Comparison of ENCODE assay signal across 10 mouse cellular contexts in the genomic region with DNA sequence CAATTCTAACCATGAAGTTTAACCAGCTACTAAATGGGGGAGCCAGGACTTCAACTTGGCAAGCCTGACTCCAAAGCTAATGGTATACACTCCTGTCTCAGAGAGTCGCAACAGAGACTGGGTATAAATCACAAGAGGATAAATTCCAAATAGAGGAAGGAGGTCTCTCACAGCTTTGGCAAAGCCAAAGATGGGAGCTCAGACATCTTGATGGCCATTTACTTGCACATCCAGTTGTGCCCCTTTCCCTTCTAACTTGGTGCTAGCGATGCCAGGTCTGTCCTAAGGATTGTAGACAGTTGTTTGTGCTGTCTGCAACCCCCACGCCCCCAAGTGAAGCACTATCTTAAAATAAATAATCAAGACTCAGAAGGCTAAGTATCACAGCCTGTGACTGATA.
DNase-seq lines count a peak whose midpoint lies in the region; ATAC-seq lines count a peak whose summit lies in the region.
"Had no signal": no experiment of that assay in that cellular context is flagged by ENCODE, and none has a peak within 500 bp of the region (broad histone marks: within the 10 kb centered on the region; RNA-seq: fewer than 3 reads in every experiment).

No protein-coding gene starts in this region.

- H3K4me2 ChIP-seq in kidney, embryonic 16.5 days (replicated peaks; ENCODE audit: low read depth, low read length): peak overlapping the region; percentile 68
- H3K4me2 ChIP-seq in forebrain, embryonic 12.5 days: peak overlapping the region; percentile 77
- peak overlapping the region; percentile 82 for H3K4me2 ChIP-seq in intestine, embryonic 14.5 days (ENCODE audit: low read length)

- H3K27ac ChIP-seq in kidney, embryonic 16.5 days (ENCODE audit: low read length): 0 out of 2 replicates have a peak overlapping the region, but pooled peaks have one; percentile 3
- H3K27ac ChIP-seq in forebrain, embryonic 12.5 days: no peak overlapping the region
- no peak overlapping the region for H3K27ac ChIP-seq in intestine, embryonic 14.5 days (ENCODE audit: low read depth)

- DNase-seq in kidney, adult 9 months: no peak
- no peak for DNase-seq in intestine, embryonic 14.5 days (ENCODE audit: low spot score)
- DNase-seq in naive thymus-derived CD4-positive, alpha-beta T cell, adult 2 months (ENCODE audit: low read depth): peak; percentile 23
- DNase-seq in gastrocnemius, adult 18-20 months (ENCODE audit: low spot score): no peak
- DNase-seq in adrenal gland, postnatal 14 days: no peak
- DNase-seq: adrenal gland, postnatal 10 days; thymus, postnatal 4 days had no signal

- no peaks in the 10 kb centered on the region; the same call in 1 of the 2 replicates for H3K27me3 ChIP-seq in kidney, embryonic 16.5 days (ENCODE audit: insufficient read depth, low read length)
- H3K27me3 ChIP-seq in forebrain, embryonic 12.5 days: peaks cover 3% of the 10 kb centered on the region; the same call in 1 of the 2 replicates
- no peaks in the 10 kb centered on the region for H3K27me3 ChIP-seq in intestine, embryonic 14.5 days (replicated peaks; ENCODE audit: control insufficient read depth, insufficient read depth, low read length)

- H3K9ac ChIP-seq in kidney, embryonic 16.5 days (replicated peaks; ENCODE audit: low read length): peak overlapping the region; percentile 76
- peak overlapping the region; percentile 80 for H3K9ac ChIP-seq in forebrain, embryonic 12.5 days
- H3K9ac ChIP-seq in intestine, embryonic 14.5 days (ENCODE audit: low read length): peak overlapping the region; percentile 73

- H3K36me3 ChIP-seq in kidney, embryonic 16.5 days (ENCODE audit: insufficient read depth, low read length): no peaks in the 10 kb centered on the region
- H3K36me3 ChIP-seq in forebrain, embryonic 12.5 days (replicated peaks): no peaks in the 10 kb centered on the region
- H3K36me3 ChIP-seq in intestine, embryonic 14.5 days (ENCODE audit: control insufficient read depth, insufficient read depth, low read length): no peaks in the 10 kb centered on the region

- peaks cover 40% of the 10 kb centered on the region for H3K4me1 ChIP-seq in kidney, embryonic 16.5 days (ENCODE audit: insufficient read depth, low read length)
- peaks cover 10% of the 10 kb centered on the region for H3K4me1 ChIP-seq in forebrain, embryonic 12.5 days
- H3K4me1 ChIP-seq in intestine, embryonic 14.5 days (replicated peaks; ENCODE audit: control insufficient read depth, insufficient read depth, low read length): peaks cover 13% of the 10 kb centered on the region

- ATAC-seq in kidney, embryonic 16.5 days (ENCODE audit: low FRiP score, low TSS enrichment): no peak
- no peak for ATAC-seq in forebrain, embryonic 12.5 days (ENCODE audit: low FRiP score)
- ATAC-seq in intestine, embryonic 14.5 days (replicated peaks; ENCODE audit: low FRiP score, low TSS enrichment, low read depth): no peak
- no peak for ATAC-seq in erythroid progenitor cell, adult 5-6 weeks (replicated peaks; ENCODE audit: low FRiP score, poor library complexity, severe bottlenecking)

- 38% methylated on average over 3 of the region's 3 CpGs for WGBS in kidney, embryonic 16.5 days
- 79% methylated on average over 3 of the region's 3 CpGs for WGBS in forebrain, embryonic 12.5 days
- WGBS in intestine, embryonic 14.5 days: 69% methylated on average over 3 of the region's 3 CpGs

- H3K9me3 ChIP-seq in kidney, embryonic 16.5 days (ENCODE audit: low read length): no peaks in the 10 kb centered on the region
- no peaks in the 10 kb centered on the region for H3K9me3 ChIP-seq in forebrain, embryonic 12.5 days
- H3K9me3 ChIP-seq in intestine, embryonic 14.5 days (ENCODE audit: control insufficient read depth, low read length): no peaks in the 10 kb centered on the region

- peak overlapping the region; percentile 49 for H3K4me3 ChIP-seq in kidney, embryonic 16.5 days (ENCODE audit: low read length)
- peak overlapping the region; percentile 43; the same call in 1 of the 2 replicates for H3K4me3 ChIP-seq in forebrain, embryonic 12.5 days (replicated peaks)
- peak overlapping the region; percentile 42; the same call in 1 of the 2 replicates for H3K4me3 ChIP-seq in intestine, embryonic 14.5 days (ENCODE audit: low read depth, low read length)
